Mouse (Mus musculus): Measurements from ENCODE around the gene Gpr108.

DNA sequence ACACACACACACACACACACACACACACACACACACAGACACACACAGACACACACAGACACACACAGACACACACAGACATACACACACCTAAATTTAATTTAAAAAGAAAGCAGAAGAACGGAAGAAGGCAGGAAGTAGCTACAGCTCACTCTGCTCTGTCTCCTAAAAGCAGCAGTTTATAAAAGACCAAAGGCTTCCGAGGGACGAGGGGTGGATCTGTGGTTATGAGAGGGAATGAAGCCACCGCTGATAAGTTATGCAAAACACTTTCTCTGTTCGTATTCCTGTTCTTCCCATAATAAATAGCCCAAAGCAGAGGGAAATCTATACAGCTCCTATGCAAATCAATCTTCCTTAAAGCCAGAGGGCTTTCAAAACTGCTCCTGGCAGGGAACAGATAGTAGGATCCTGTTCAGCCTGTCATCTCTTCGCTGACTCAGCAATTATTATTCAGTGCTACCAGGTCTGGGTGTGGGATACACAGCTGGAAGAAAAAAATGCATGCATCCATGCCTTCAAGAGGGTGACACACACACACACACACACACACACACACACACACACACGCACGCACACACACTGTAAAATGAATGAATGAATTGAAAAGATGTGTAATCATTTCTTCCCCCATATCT is 38.6 kb upstream of the Gpr108 start:
- TF ChIP-seq CTCF (conservative IDR thresholded peaks at IDR 0.05; ENCODE audit: low read length) (no peak), NANOG (IDR thresholded peaks at IDR 0.05; ENCODE audit: borderline replicate concordance, low read length) (no peak), POU5F1 (IDR thresholded peaks at IDR 0.05; ENCODE audit: borderline replicate concordance, low read length) (no peak)

Data from E14TG2a.4 (cell line).